Mouse (Mus musculus) myocyte (in vitro differentiated cells): ENCODE results near the gene Wdr25. TPM values are rescaled to one million over a fixed set of nuclear protein-coding genes. Genes with fewer than 3 reads are reported as not detected.

Experiments
- H3K27me3 ChIP-seq: one replicate; pipeline ENCODE4 v1.6.1; 2011; ENCODE audit not compliant: control insufficient read depth, insufficient read depth, insufficient read length
- H3K36me3 ChIP-seq: one replicate; pipeline ENCODE4 v1.6.1; 2011; ENCODE audit not compliant: control insufficient read depth, insufficient read depth
- H3K4me2 ChIP-seq: one replicate; pipeline ENCODE4 v1.6.1; 2011; ENCODE audit warnings: low read depth, control low read depth
- H3K4me3 ChIP-seq: one replicate; pipeline ENCODE4 v1.5.1; 2011; ENCODE audit warnings: mild to moderate bottlenecking, control low read depth, moderate library complexity
- H3K79me2 ChIP-seq: one replicate; pipeline ENCODE4 v1.6.1; 2011; ENCODE audit not compliant: control insufficient read depth, insufficient read depth
- H3ac ChIP-seq: one replicate; pipeline ENCODE4 v1.6.1; 2011; ENCODE audit not compliant: control insufficient read depth, insufficient read length
- CEBPB ChIP-seq: IDR thresholded peaks from 2 replicates; pipeline ENCODE4 v1.6.1; 2011; ENCODE audit warnings: mild to moderate bottlenecking, moderate library complexity; ENCODE audit not compliant: poor library complexity, insufficient read depth, severe bottlenecking
- E2F4 ChIP-seq: IDR thresholded peaks from one replicate; pipeline ENCODE4 v1.6.1; 2011; ENCODE audit warnings: mild to moderate bottlenecking, control low read depth, moderate library complexity; ENCODE audit not compliant: insufficient read depth
- MAX ChIP-seq: IDR thresholded peaks from one replicate; pipeline ENCODE4 v1.6.1; 2011; ENCODE audit warnings: low read depth, mild to moderate bottlenecking, control low read depth
- MYOD1 ChIP-seq, 3 experiments: IDR thresholded peaks; one replicate each; pipeline ENCODE4 v1.6.1; 2011; ENCODE audit warnings: control low read depth in 2 of 3, low read depth in 2 of 3, mild to moderate bottlenecking in 2 of 3, moderate library complexity in 1 of 3; ENCODE audit not compliant: insufficient read length in 2 of 3, control insufficient read depth in 1 of 3
- MYOG ChIP-seq, 3 experiments: IDR thresholded peaks; one replicate each; pipeline ENCODE4 v1.6.1; 2011; ENCODE audit warnings: control low read depth in 2 of 3, low read depth in 2 of 3, mild to moderate bottlenecking in 2 of 3; ENCODE audit not compliant: insufficient read length in 2 of 3, control insufficient read depth in 1 of 3, insufficient read depth in 1 of 3
- POLR2A ChIP-seq: IDR thresholded peaks from one replicate; pipeline ENCODE4 v1.6.1; 2011; ENCODE audit warnings: low read depth, mild to moderate bottlenecking, control low read depth, moderate library complexity; ENCODE audit not compliant: insufficient read length
- POLR2AphosphoS2 ChIP-seq: IDR thresholded peaks from one replicate; pipeline ENCODE4 v1.6.1; 2011; ENCODE audit warnings: low read depth, control low read depth; ENCODE audit not compliant: insufficient read length
- REST ChIP-seq: IDR thresholded peaks from one replicate; pipeline ENCODE4 v1.6.1; 2011; ENCODE audit warnings: mild to moderate bottlenecking, control low read depth, moderate library complexity; ENCODE audit not compliant: insufficient read depth, insufficient read length
- SRF ChIP-seq: IDR thresholded peaks from one replicate; pipeline ENCODE4 v1.6.1; 2011; ENCODE audit warnings: low read depth; ENCODE audit not compliant: control insufficient read depth, insufficient read length
- TCF12 ChIP-seq: IDR thresholded peaks from one replicate; pipeline ENCODE4 v1.6.1; 2011; ENCODE audit warnings: mild to moderate bottlenecking, control low read depth; ENCODE audit not compliant: poor library complexity, insufficient read depth, severe bottlenecking
- TCF3 ChIP-seq: IDR thresholded peaks from one replicate; pipeline ENCODE4 v1.6.1; 2011; ENCODE audit warnings: low read depth, control low read depth; ENCODE audit not compliant: insufficient read length
- USF1 ChIP-seq: IDR thresholded peaks from one replicate; pipeline ENCODE4 v1.6.1; 2011; ENCODE audit warnings: low read depth, mild to moderate bottlenecking, control low read depth, moderate library complexity
- polyA plus RNA-seq: library from polyadenylated mRNA; unstranded; fragments of >200 nt; fragmentation: generic; extraction: Trizol; gene quantifications from one replicate; pipeline ENCODE4 v1.2.1, GENCODE M21; 2012; ENCODE audit warnings: missing spikeins

Wdr25 gene
- polyA plus RNA-seq, 1 experiment, result 14.0 TPM

- Histone ChIP-seq H3K36me3 (no peaks in the 10 kb centered on the region), H3K4me3 (no peak overlapping the region), H3K27me3 (no peaks in the 10 kb centered on the region), H3ac (no peak overlapping the region), H3K4me2 (no peak overlapping the region), H3K79me2 (no peaks in the 10 kb centered on the region)
- TF ChIP-seq CEBPB (no peak), MYOD1 (IDR thresholded peaks at IDR 0.05; ENCODE audit: control insufficient read depth in 1 of 3, insufficient read length in 2 of 3, low read depth in 2 of 3) (no peak), MAX (no peak), REST (no peak), MYOG (IDR thresholded peaks at IDR 0.05; ENCODE audit: control insufficient read depth in 1 of 3, insufficient read depth in 1 of 3, insufficient read length in 2 of 3, low read depth in 2 of 3) (no peak), TCF12 (no peak), TCF3 (no peak), POLR2AphosphoS2 (no peak), SRF (no peak), USF1 (no peak), POLR2A (no peak), E2F4 (no peak)
Measured at GRCm38 (mm10) chr12:108967631-108968030, 74.2 kb downstream of the Wdr25 start.

- H3ac ChIP-seq, result no peak overlapping the region
- no peaks in the 10 kb centered on the region for H3K36me3 ChIP-seq
- no peaks in the 10 kb centered on the region for H3K79me2 ChIP-seq
- H3K27me3 ChIP-seq, result no peaks in the 10 kb centered on the region
- no peak overlapping the region for H3K4me2 ChIP-seq
- no peak overlapping the region for H3K4me3 ChIP-seq
- no peak for TF ChIP-seq REST
- TF ChIP-seq POLR2A, result no peak
- TF ChIP-seq USF1, result no peak
- no peak for TF ChIP-seq MYOD1 (IDR thresholded peaks at IDR 0.05; ENCODE audit: control insufficient read depth in 1 of 3, insufficient read length in 2 of 3, low read depth in 2 of 3)
- no peak for TF ChIP-seq E2F4
- TF ChIP-seq MAX, result no peak
- no peak for TF ChIP-seq MYOG (IDR thresholded peaks at IDR 0.05; ENCODE audit: control insufficient read depth in 1 of 3, insufficient read depth in 1 of 3, insufficient read length in 2 of 3, low read depth in 2 of 3)
- no peak for TF ChIP-seq TCF3
- no peak for TF ChIP-seq POLR2AphosphoS2
- TF ChIP-seq TCF12, result no peak
- TF ChIP-seq SRF, result no peak
Measured at GRCm38 (mm10) chr12:108968031-108968430, 74.6 kb downstream of the Wdr25 start.

GRCm38 (mm10) chr12:108971446-108971845 lies 78.0 kb downstream of the Wdr25 start:
- Histone ChIP-seq H3ac (no peak overlapping the region), H3K27me3 (no peaks in the 10 kb centered on the region), H3K36me3 (no peaks in the 10 kb centered on the region), H3K79me2 (no peaks in the 10 kb centered on the region), H3K4me3 (no peak overlapping the region), H3K4me2 (no peak overlapping the region)
- TF ChIP-seq TCF3 (no peak), CEBPB (no peak), SRF (no peak), POLR2A (no peak), MYOD1 (IDR thresholded peaks at IDR 0.05; ENCODE audit: control insufficient read depth in 1 of 3, insufficient read length in 2 of 3, low read depth in 2 of 3) (no peak), TCF12 (no peak), E2F4 (no peak), REST (no peak)

GRCm38 (mm10) chr12:108972234-108972633 lies 78.8 kb downstream of the Wdr25 start:
- H3K36me3 ChIP-seq, result no peaks in the 10 kb centered on the region
- H3K79me2 ChIP-seq, result no peaks in the 10 kb centered on the region
- H3K27me3 ChIP-seq, result no peaks in the 10 kb centered on the region
- no peak overlapping the region for H3K4me3 ChIP-seq
- H3K4me2 ChIP-seq, result no peak overlapping the region
- H3ac ChIP-seq, result no peak overlapping the region
- TF ChIP-seq SRF, result no peak
- no peak for TF ChIP-seq MYOG (IDR thresholded peaks at IDR 0.05; ENCODE audit: control insufficient read depth in 1 of 3, insufficient read depth in 1 of 3, insufficient read length in 2 of 3, low read depth in 2 of 3)
- no peak for TF ChIP-seq MYOD1 (IDR thresholded peaks at IDR 0.05; ENCODE audit: control insufficient read depth in 1 of 3, insufficient read length in 2 of 3, low read depth in 2 of 3)
- no peak for TF ChIP-seq MAX

GRCm38 (mm10) chr12:108979977-108980376 lies 86.5 kb downstream of the Wdr25 start:
- Histone ChIP-seq H3K27me3 (no peaks in the 10 kb centered on the region), H3K36me3 (no peaks in the 10 kb centered on the region), H3K4me2 (no peak overlapping the region), H3ac (no peak overlapping the region), H3K4me3 (no peak overlapping the region), H3K79me2 (no peaks in the 10 kb centered on the region)
- no peak for TF ChIP-seq E2F4
- no peak for TF ChIP-seq POLR2AphosphoS2
- no peak for TF ChIP-seq REST
- no peak for TF ChIP-seq CEBPB
- no peak for TF ChIP-seq TCF12
- TF ChIP-seq MAX, result no peak
- no peak for TF ChIP-seq MYOD1 (IDR thresholded peaks at IDR 0.05; ENCODE audit: control insufficient read depth in 1 of 3, insufficient read length in 2 of 3, low read depth in 2 of 3)
- no peak for TF ChIP-seq USF1
- no peak for TF ChIP-seq SRF
- no peak for TF ChIP-seq POLR2A
- TF ChIP-seq MYOG (IDR thresholded peaks at IDR 0.05; ENCODE audit: control insufficient read depth in 1 of 3, insufficient read depth in 1 of 3, insufficient read length in 2 of 3, low read depth in 2 of 3), result no peak
- no peak for TF ChIP-seq TCF3
